Mouse (Mus musculus) testis, adult 2 months (tissue): ENCODE results near the gene Npnt. TPM values are rescaled to one million over a fixed set of nuclear protein-coding genes. Genes with fewer than 3 reads are reported as not detected.
A peak's percentile ranks its signal among the peaks of the same experiment; 100 is the strongest.

Source experiments
- H3K27ac ChIP-seq: fragments of 200-500 bp; 2 replicates; pipeline ENCODE4 v1.5.1; 2012; ENCODE audit warnings: low read depth, low read length; ENCODE audit not compliant: control insufficient read depth, insufficient read depth
- H3K27me3 ChIP-seq: fragments of 200-500 bp; 2 replicates; pipeline ENCODE4 v1.6.1; 2012; ENCODE audit warnings: mild to moderate bottlenecking, low read length, moderate library complexity; ENCODE audit not compliant: control insufficient read depth, insufficient read depth
- H3K36me3 ChIP-seq: fragments of 200-500 bp; 2 replicates; pipeline ENCODE4 v1.6.1; 2012; ENCODE audit warnings: mild to moderate bottlenecking, low read length; ENCODE audit not compliant: control insufficient read depth, insufficient read depth
- H3K4me1 ChIP-seq: fragments of 200-500 bp; 2 replicates; pipeline ENCODE4 v1.6.1; 2012; ENCODE audit warnings: low read length; ENCODE audit not compliant: control insufficient read depth, insufficient read depth
- H3K4me3 ChIP-seq: fragments of 200-500 bp; 2 replicates; pipeline ENCODE4 v1.5.1; 2012; ENCODE audit warnings: low read depth, mild to moderate bottlenecking, low read length, moderate library complexity, mixed read lengths; ENCODE audit not compliant: control insufficient read depth
- CTCF ChIP-seq: fragments of 200-500 bp; IDR thresholded peaks from 2 replicates; pipeline ENCODE4 v1.5.1; 2012; ENCODE audit warnings: low read depth, mild to moderate bottlenecking, inconsistent platforms, low read length, moderate library complexity; ENCODE audit not compliant: control insufficient read depth, insufficient read depth, insufficient replicate concordance
- POLR2A ChIP-seq: fragments of 200-500 bp; IDR thresholded peaks from 2 replicates; pipeline ENCODE4 v1.6.1; 2012; ENCODE audit warnings: low read depth, mild to moderate bottlenecking, inconsistent platforms, low read length, moderate library complexity; ENCODE audit not compliant: control insufficient read depth
- polyA plus RNA-seq: library from polyadenylated mRNA; depleted of rRNA; stranded (reverse); fragments of >200 nt; gene quantifications from 2 replicates; pipeline ENCODE4 v1.2.3, GENCODE M21; 2012

Gene Npnt
- polyA plus RNA-seq, 1 experiment = 1.7 TPM

DNA sequence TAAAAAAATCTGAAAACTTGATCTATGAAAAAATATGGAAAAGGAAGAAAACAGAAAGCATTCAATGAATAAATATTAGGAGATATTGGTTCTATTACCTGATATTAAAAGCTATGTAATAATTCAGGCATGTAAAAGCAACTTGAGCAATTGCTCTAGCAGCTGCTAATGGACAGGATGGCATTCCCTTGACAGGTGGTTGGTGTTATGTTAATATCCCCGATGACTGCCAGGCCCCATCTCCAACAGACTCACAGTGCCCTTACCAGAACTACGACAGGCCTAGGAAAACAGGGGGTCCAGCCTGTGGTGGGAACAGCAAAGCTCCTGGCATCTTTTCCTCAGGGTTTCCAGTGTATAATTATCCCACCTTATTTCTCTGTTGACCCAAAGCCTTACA lies 37.7 kb downstream of the Npnt start:
- Histone ChIP-seq H3K27ac (no peak overlapping the region), H3K4me3 (no peak overlapping the region), H3K4me1 (no peaks in the 10 kb centered on the region), H3K27me3 (no peaks in the 10 kb centered on the region), H3K36me3 (no peaks in the 10 kb centered on the region)
- TF ChIP-seq POLR2A (no peak), CTCF (no peak)

DNA sequence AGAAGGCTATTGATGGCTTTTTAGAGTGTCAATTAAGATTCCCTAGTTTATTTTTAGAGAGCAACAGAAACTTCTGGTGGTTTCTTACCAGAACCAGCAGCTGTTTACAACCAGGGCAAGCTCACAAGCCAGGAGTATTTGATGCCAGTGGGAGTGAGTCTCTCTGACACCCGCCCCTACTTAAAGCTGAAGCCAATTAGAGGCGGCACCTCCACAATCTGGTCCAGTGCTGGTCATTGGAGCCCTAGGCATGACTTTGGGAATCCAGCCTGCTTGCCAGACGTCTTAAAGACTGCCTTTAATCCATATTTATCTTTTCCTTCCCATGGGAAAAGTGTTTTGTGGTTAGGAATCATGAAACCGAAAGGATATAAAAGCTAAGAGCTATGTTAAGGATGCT lies 38.4 kb downstream of the Npnt start:
- Histone ChIP-seq H3K4me3 (no peak overlapping the region), H3K4me1 (no peaks in the 10 kb centered on the region), H3K27ac (no peak overlapping the region), H3K27me3 (no peaks in the 10 kb centered on the region), H3K36me3 (no peaks in the 10 kb centered on the region)
- no peak for TF ChIP-seq POLR2A
- no peak for TF ChIP-seq CTCF

- no peak overlapping the region for H3K4me3 ChIP-seq
- H3K27ac ChIP-seq = no peak overlapping the region
- no peaks in the 10 kb centered on the region for H3K4me1 ChIP-seq
- TF ChIP-seq CTCF = no peak
- TF ChIP-seq POLR2A = no peak
- H3K36me3 ChIP-seq = no peaks in the 10 kb centered on the region
- H3K27me3 ChIP-seq = no peaks in the 10 kb centered on the region
Observed at GRCm38 (mm10) chr3:132910727-132911126, 39.4 kb downstream of the Npnt start.

- H3K27me3 ChIP-seq = no peaks in the 10 kb centered on the region
- no peak for TF ChIP-seq CTCF
- H3K4me1 ChIP-seq = no peaks in the 10 kb centered on the region
- H3K27ac ChIP-seq = no peak overlapping the region
- H3K36me3 ChIP-seq = no peaks in the 10 kb centered on the region
- no peak overlapping the region for H3K4me3 ChIP-seq
Observed at GRCm38 (mm10) chr3:132909736-132910135, 40.4 kb downstream of the Npnt start.

DNA sequence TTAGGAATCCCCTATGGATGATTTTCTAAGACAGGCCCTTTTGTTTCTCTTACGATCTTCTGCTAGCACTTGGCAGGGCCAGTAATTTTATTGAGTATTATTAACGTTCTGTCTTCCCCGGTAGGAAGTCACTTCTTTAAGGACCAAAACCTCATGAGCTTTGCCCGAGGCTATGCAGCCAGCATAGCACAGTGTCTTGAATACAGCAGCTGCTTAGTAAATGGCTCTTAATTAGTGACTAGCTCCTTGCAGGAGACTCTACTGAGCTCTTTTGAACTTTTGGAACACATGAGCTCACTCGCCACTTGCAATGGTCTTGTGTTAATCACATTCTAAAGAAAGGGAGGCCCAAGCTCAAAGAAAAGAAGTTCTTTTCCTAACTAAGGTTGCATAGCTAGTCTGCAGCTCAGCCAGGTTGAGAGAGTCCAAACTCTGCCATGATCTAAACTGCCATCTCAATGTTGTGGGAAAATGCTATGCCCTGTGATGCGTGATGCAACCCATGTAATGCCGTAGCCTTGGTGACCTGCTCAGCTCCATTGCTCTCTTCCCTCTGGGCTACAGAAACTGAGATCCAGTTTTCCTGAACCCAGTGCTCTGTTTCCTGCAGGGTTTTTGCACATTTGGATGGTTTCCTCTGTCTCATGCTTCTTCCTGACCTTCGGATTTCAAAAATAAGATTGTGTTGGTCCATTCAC lies 42.4 kb downstream of the Npnt start:
- Histone ChIP-seq H3K27me3 (no peaks in the 10 kb centered on the region), H3K36me3 (no peaks in the 10 kb centered on the region), H3K4me1 (peaks cover 5% of the 10 kb centered on the region), H3K4me3 (no peak overlapping the region), H3K27ac (no peak overlapping the region)
- TF ChIP-seq CTCF (no peak), POLR2A (no peak)

- Histone ChIP-seq H3K27ac (no peak overlapping the region), H3K36me3 (no peaks in the 10 kb centered on the region), H3K4me3 (no peak overlapping the region), H3K27me3 (no peaks in the 10 kb centered on the region), H3K4me1 (peaks cover 5% of the 10 kb centered on the region)
- no peak for TF ChIP-seq POLR2A
- no peak for TF ChIP-seq CTCF
Observed at GRCm38 (mm10) chr3:132905224-132905930, 44.7 kb downstream of the Npnt start.

DNA sequence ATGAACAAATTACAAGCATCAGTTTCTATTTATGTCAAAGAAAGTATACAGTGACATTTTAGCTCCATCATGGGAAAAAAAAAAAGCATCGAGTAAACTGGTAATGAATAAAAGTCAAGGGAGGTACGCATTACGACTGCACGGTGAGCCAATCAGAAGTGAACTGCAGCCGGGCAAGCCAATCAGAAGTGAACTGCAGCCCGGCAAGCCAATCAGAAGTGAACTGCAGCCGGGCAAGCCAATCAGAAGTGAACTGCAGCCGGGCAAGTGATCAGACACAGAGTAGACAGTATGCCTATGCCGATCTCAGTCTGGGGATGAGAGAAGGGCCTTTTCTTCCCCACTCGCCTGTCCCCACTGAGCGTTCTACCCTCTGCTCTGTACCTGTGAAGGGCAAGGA lies 46.7 kb downstream of the Npnt start:
- Histone ChIP-seq H3K4me3 (peak overlapping the region; percentile 34), H3K27ac (no peak overlapping the region), H3K36me3 (no peaks in the 10 kb centered on the region), H3K27me3 (no peaks in the 10 kb centered on the region), H3K4me1 (peaks cover 5% of the 10 kb centered on the region)
- TF ChIP-seq CTCF (no peak), POLR2A (no peak)

DNA sequence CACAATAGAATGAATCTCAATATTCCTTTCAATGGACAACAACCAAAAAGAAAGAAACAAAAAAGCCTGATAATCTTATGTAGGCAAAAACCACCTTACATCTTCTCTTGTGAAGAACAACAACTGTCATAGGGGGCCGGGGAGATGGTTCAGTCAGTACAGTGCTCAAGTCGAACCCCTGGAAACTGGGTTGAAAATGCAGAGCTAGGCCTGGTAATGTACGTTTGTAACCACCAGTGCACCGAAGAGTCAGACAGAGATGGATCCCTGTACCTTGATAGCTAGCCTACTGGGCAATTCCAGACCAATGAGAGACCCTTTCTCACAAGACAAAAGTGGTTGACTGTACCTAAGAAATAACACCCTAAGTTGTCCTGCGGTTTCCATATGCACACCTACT lies 47.2 kb downstream of the Npnt start:
- TF ChIP-seq CTCF (no peak), POLR2A (no peak)
- peaks cover 5% of the 10 kb centered on the region for H3K4me1 ChIP-seq
- no peak overlapping the region for H3K4me3 ChIP-seq

More for the DNA sequence above, 47.2 kb downstream of the Npnt start:
- no peaks in the 10 kb centered on the region for H3K36me3 ChIP-seq
- H3K27ac ChIP-seq = no peak overlapping the region
- no peaks in the 10 kb centered on the region for H3K27me3 ChIP-seq
